Mouse (Mus musculus) forebrain, embryonic 15.5 days (tissue): ENCODE data around the gene Tll2. TPM values are rescaled to one million over a fixed set of nuclear protein-coding genes. Genes with fewer than 3 reads are reported as not detected.

Experiments
- ATAC-seq: fragments of 200-750 bp; cut with Nextera tagmentation; replicated peaks from 2 replicates; pipeline ENCODE4 v1.8.0; 2017; ENCODE audit warnings: mild to moderate bottlenecking, moderate TSS enrichment, moderate library complexity
- H3K27ac ChIP-seq: fragments of 300-500 bp; sonication (generic); replicated peaks from 2 replicates; pipeline ENCODE4 v1.5.1; 2015; ENCODE audit warnings: mild to moderate bottlenecking, inconsistent platforms
- H3K27me3 ChIP-seq: fragments of 300-500 bp; sonication (generic); 2 replicates; pipeline ENCODE4 v1.6.1; 2015; ENCODE audit warnings: inconsistent platforms
- H3K36me3 ChIP-seq: fragments of 300-500 bp; sonication (generic); 2 replicates; pipeline ENCODE4 v1.6.1; 2015; ENCODE audit warnings: mild to moderate bottlenecking, inconsistent platforms
- H3K4me1 ChIP-seq: fragments of 300-500 bp; sonication (generic); 2 replicates; pipeline ENCODE4 v1.6.1; 2015; ENCODE audit warnings: inconsistent platforms
- H3K4me2 ChIP-seq: fragments of 300-500 bp; sonication (generic); replicated peaks from 2 replicates; pipeline ENCODE4 v1.6.1; 2015; ENCODE audit warnings: mild to moderate bottlenecking, inconsistent platforms
- H3K4me3 ChIP-seq: fragments of 300-500 bp; sonication (generic); 2 replicates; pipeline ENCODE4 v1.5.1; 2015; ENCODE audit warnings: mild to moderate bottlenecking, inconsistent platforms
- H3K9ac ChIP-seq: fragments of 300-500 bp; sonication (generic); replicated peaks from 2 replicates; pipeline ENCODE4 v1.6.1; 2015; ENCODE audit warnings: mild to moderate bottlenecking, inconsistent platforms
- H3K9me3 ChIP-seq: fragments of 300-500 bp; sonication (generic); 2 replicates; pipeline ENCODE4 v1.6.1; 2016; ENCODE audit warnings: inconsistent platforms
- WGBS: fragments of 180-500 bp; shearing (Covaris S2); methylation state at CpG from one replicate; pipeline ENCODE4 v1.1.7; 2015; ENCODE audit warnings: mixed read lengths; 5-methylcytosine and 5-hydroxymethylcytosine counted together
- polyA plus RNA-seq: library from polyadenylated mRNA; unstranded; fragments of >200 nt; fragmentation: Nextera tagmentation; extraction: Ambion mirVana; gene quantifications from 2 replicates; pipeline ENCODE4 v1.2.1, GENCODE M21; 2015

Gene Tll2
- polyA plus RNA-seq, 1 experiment from 2014 or later, result 0.85 TPM

- H3K9ac ChIP-seq, result no peak overlapping the region
- no peak overlapping the region for H3K27ac ChIP-seq
- H3K4me2 ChIP-seq, result no peak overlapping the region
- no peaks in the 10 kb centered on the region for H3K27me3 ChIP-seq
- 93% methylated on average over 7 of the region's 7 CpGs for WGBS
- no peaks in the 10 kb centered on the region for H3K9me3 ChIP-seq
- no peak for ATAC-seq
- no peaks in the 10 kb centered on the region for H3K4me1 ChIP-seq
- no peak overlapping the region for H3K4me3 ChIP-seq
- no peaks in the 10 kb centered on the region for H3K36me3 ChIP-seq
Measured at GRCm38 (mm10) chr19:41039110-41039509, 167.5 kb downstream of the Tll2 start.

GRCm38 (mm10) chr19:41035809-41036551 lies 170.7 kb downstream of the Tll2 start:
- H3K4me3 ChIP-seq, result no peak overlapping the region
- no peak overlapping the region for H3K27ac ChIP-seq
- no peaks in the 10 kb centered on the region for H3K27me3 ChIP-seq
- H3K36me3 ChIP-seq, result no peaks in the 10 kb centered on the region
- H3K9ac ChIP-seq, result no peak overlapping the region
- no peaks in the 10 kb centered on the region for H3K4me1 ChIP-seq
- ATAC-seq, result no peak
- no peaks in the 10 kb centered on the region for H3K9me3 ChIP-seq
- no peak overlapping the region for H3K4me2 ChIP-seq
- 87% methylated on average over 4 of the region's 4 CpGs for WGBS

Other genes with a start within 250 kb of the Tll2 start
- gene Blnk, start 212.3 kb downstream of the Tll2 start, polyA plus RNA-seq, result 0.80 and 0.88 TPM in 2 replicates
- not detected in 2 replicates for gene Dntt, start 177.6 kb downstream of the Tll2 start, polyA plus RNA-seq
- not detected in 2 replicates for gene Opalin, start 129.7 kb downstream of the Tll2 start, polyA plus RNA-seq
- gene Tm9sf3, start 57.2 kb upstream of the Tll2 start, polyA plus RNA-seq, result 92.2 and 96.3 TPM in 2 replicates
- gene Pik3ap1, start 178.3 kb upstream of the Tll2 start, polyA plus RNA-seq, result 1.4 and 1.6 TPM in 2 replicates